8 mouse cellular contexts compared by ENCODE assay signal in genomic region chr19:32755104-32755791, GRCm38 (mm10). TPM values are rescaled to one million over a fixed set of nuclear protein-coding genes. Genes with fewer than 3 reads are reported as not detected.
DNase-seq lines count a peak whose midpoint lies in the region; ATAC-seq and TF ChIP-seq lines count a peak whose summit lies in the region.

No protein-coding gene starts in this region.

- peaks cover 23% of the 10 kb centered on the region for H3K79me2 ChIP-seq in macrophage (ENCODE audit: inconsistent target)

- WGBS in heart, embryonic 16.5 days: 7% methylated on average over 12 of the region's 12 CpGs
- WGBS in macrophage (ENCODE audit: missing documents): 31% methylated on average over 12 of the region's 12 CpGs

- TF ChIP-seq CTCF in layer of hippocampus, adult 2 months (conservative IDR thresholded peaks at IDR 0.05): no peak

- no peaks in the 10 kb centered on the region for H3K36me3 ChIP-seq in heart, embryonic 16.5 days (ENCODE audit: control insufficient read depth, insufficient read depth)
- no peaks in the 10 kb centered on the region for H3K36me3 ChIP-seq in macrophage (ENCODE audit: inconsistent target)

- H3K27ac ChIP-seq in layer of hippocampus, adult 2 months: peak overlapping the region; percentile 96
- peak overlapping the region; percentile 99; the same call in 1 of the 2 replicates for H3K27ac ChIP-seq in brown adipose tissue, adult 24 weeks (replicated peaks; ENCODE audit: low read depth, low read length)
- H3K27ac ChIP-seq in heart, embryonic 16.5 days (ENCODE audit: low read length): peak overlapping the region; percentile 99
- peak overlapping the region; percentile 76 for H3K27ac ChIP-seq in macrophage

- ATAC-seq in heart, embryonic 16.5 days (replicated peaks; ENCODE audit: extremely low read depth, insufficient read depth, low FRiP score): no peak
- ATAC-seq in erythroid progenitor cell, adult 5-6 weeks (replicated peaks; ENCODE audit: low FRiP score, poor library complexity, severe bottlenecking): no peak

- peak overlapping the region; percentile 98 for H3K4me2 ChIP-seq in heart, embryonic 16.5 days (ENCODE audit: low read depth, low read length)

- intact Hi-C loops in gastrocnemius, postnatal 36 days (cut with DNase I): loop anchor here (5.0 to 10.0 kb wide), 2 partner anchors 52 to 200 kb away; no protein-coding TSS in a partner anchor

- DNase-seq in layer of hippocampus, adult 2 months (ENCODE audit: low spot score in 2 of 2): no peak
- DNase-seq in layer of hippocampus, adult 11-12 months (ENCODE audit: low spot score): no peak
- DNase-seq in gastrocnemius, postnatal 36 days: no peak
- no peak for DNase-seq in yolk sac, embryonic 10.5 days (ENCODE audit: low spot score)

- H3K4me1 ChIP-seq in brown adipose tissue, adult 24 weeks (ENCODE audit: control insufficient read depth, insufficient read depth, insufficient read length, low read length): no peaks in the 10 kb centered on the region
- H3K4me1 ChIP-seq in heart, embryonic 16.5 days (ENCODE audit: control insufficient read depth, insufficient read depth, low read length): peaks cover 10% of the 10 kb centered on the region

- H3K4me3 ChIP-seq in layer of hippocampus, adult 2 months: peak overlapping the region; percentile 95
- H3K4me3 ChIP-seq in brown adipose tissue, adult 24 weeks (ENCODE audit: insufficient read depth, low read depth, low read length): peak overlapping the region; percentile 88
- peak overlapping the region; percentile 92 for H3K4me3 ChIP-seq in heart, embryonic 16.5 days (ENCODE audit: low read length)
- H3K4me3 ChIP-seq in macrophage (ENCODE audit: inconsistent target): peak overlapping the region; percentile 84

- H3K9me3 ChIP-seq in heart, embryonic 16.5 days (replicated peaks; ENCODE audit: control insufficient read depth, low read length): no peaks in the 10 kb centered on the region

- H3K9ac ChIP-seq in heart, embryonic 16.5 days (ENCODE audit: low read length): peak overlapping the region; percentile 89

- no peaks in the 10 kb centered on the region for H3K27me3 ChIP-seq in heart, embryonic 16.5 days (ENCODE audit: control insufficient read depth, insufficient read depth, low read length)

RNA-seq across cellular contexts. Expression of gene Pten, which starts 2.0 kb away (rescaled TPM):
- total RNA-seq in layer of hippocampus, adult 2 months (2021): 100 to 1,000 TPM; 114 TPM
- 44.8 and 50.0 TPM in 2 replicates for polyA plus RNA-seq in brown adipose tissue, adult 24 weeks (2012; ENCODE audit: insufficient read depth, insufficient read length, missing spikeins)
- 4.7 and 5.1 TPM in 2 replicates for polyA plus RNA-seq in heart, embryonic 16.5 days (2015; fragmentation: Nextera tagmentation; extraction: Ambion mirVana)
- 100 to 1,000 TPM in 15 of 26 experiments, 10 to 100 TPM in 11; 39.0 to 148 (median 112) TPM for total RNA-seq in macrophage (2018; cell fraction: chromatin; rRNA removed)
- 10 to 100 TPM; 42.6 to 69.1 (median 60.0) TPM for total RNA-seq in macrophage (2018; cell fraction: cytosol; rRNA removed)
- 100 to 1,000 TPM in 9 of 26 experiments, 10 to 100 TPM in 17; 42.5 to 152 (median 84.4) TPM for total RNA-seq in macrophage (2018; cell fraction: nucleus; rRNA removed)
- polyA plus RNA-seq in macrophage (2018): 29.6 to 30.5 TPM (median 30.4 TPM) in 3 replicates
- 26.7 and 34.0 TPM in 2 replicates for total RNA-seq in erythroid progenitor cell, adult 5-6 weeks (2015; ENCODE audit: low replicate concordance)
- total RNA-seq in erythroid progenitor cell, adult 5-6 weeks (2017; ENCODE audit: low replicate concordance): 19.2 and 25.2 TPM in 2 replicates
- 10 to 100 TPM; 31.3 to 32.0 TPM for total RNA-seq in gastrocnemius, postnatal 36 days (2021)

RNA-seq across cellular contexts. Expression of gene Atad1, which starts 15.7 kb away (rescaled TPM):
- total RNA-seq in layer of hippocampus, adult 2 months (2021): 10 to 100 TPM; 91.7 to 92.5 TPM
- polyA plus RNA-seq in brown adipose tissue, adult 24 weeks (2012; ENCODE audit: insufficient read depth, insufficient read length, missing spikeins): 54.7 and 58.3 TPM in 2 replicates
- polyA plus RNA-seq in heart, embryonic 16.5 days (2015; fragmentation: Nextera tagmentation; extraction: Ambion mirVana): 62.1 and 64.7 TPM in 2 replicates
- 100 to 1,000 TPM in 1 of 26 experiments, 10 to 100 TPM in 25; 25.3 to 161 (median 56.5) TPM for total RNA-seq in macrophage (2018; cell fraction: chromatin; rRNA removed)
- 10 to 100 TPM; 52.6 to 75.1 (median 61.2) TPM for total RNA-seq in macrophage (2018; cell fraction: cytosol; rRNA removed)
- total RNA-seq in macrophage (2018; cell fraction: nucleus; rRNA removed): 100 to 1,000 TPM in 12 of 26 experiments, 10 to 100 TPM in 14; 50.2 to 195 (median 95.8) TPM
- polyA plus RNA-seq in macrophage (2018): 49.6 to 65.6 TPM (median 57.5 TPM) in 3 replicates
- 22.6 and 28.5 TPM in 2 replicates for total RNA-seq in erythroid progenitor cell, adult 5-6 weeks (2015; ENCODE audit: low replicate concordance)
- total RNA-seq in erythroid progenitor cell, adult 5-6 weeks (2017; ENCODE audit: low replicate concordance): 9.9 and 22.1 TPM in 2 replicates
- 10 to 100 TPM; 50.7 to 53.3 TPM for total RNA-seq in gastrocnemius, postnatal 36 days (2021)
